Mouse (Mus musculus): Measurements from ENCODE around the gene Erc2. TPM values are rescaled to one million over a fixed set of nuclear protein-coding genes. Genes with fewer than 3 reads are reported as not detected.

Gene Erc2
- total RNA-seq, 2 experiments from 2014 or later: not detected

DNA sequence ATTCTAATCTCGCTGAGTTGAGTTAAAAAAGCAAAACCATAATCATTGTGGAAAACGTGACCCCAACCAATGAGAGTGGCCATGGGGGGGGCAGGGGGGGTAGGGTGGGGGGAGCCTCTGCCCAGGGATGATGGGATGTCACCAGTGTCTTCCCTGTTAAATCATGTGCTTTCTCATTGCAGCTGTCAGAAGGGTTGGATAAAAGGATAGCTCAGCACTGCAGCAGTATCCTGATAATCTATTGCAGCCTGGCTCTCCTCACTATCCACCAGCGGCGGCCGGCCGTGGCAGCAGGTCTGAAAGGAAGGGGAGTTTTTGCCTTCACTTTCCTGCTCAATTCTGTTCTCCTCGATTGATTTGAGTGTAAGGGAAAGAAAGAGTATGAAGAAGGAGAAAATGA is 853.2 kb downstream of the Erc2 start:
- no peak for ATAC-seq (replicated peaks; ENCODE audit: poor library complexity, severe bottlenecking)

GRCm38 (mm10) chr14:28476746-28477145 is 854.5 kb downstream of the Erc2 start:
- ATAC-seq (replicated peaks; ENCODE audit: poor library complexity, severe bottlenecking): no peak

GRCm38 (mm10) chr14:28480866-28481265 is 858.6 kb downstream of the Erc2 start:
- ATAC-seq (replicated peaks; ENCODE audit: poor library complexity, severe bottlenecking): no peak

- no peak for ATAC-seq (replicated peaks; ENCODE audit: poor library complexity, severe bottlenecking)
These were observed 871.6 kb downstream of the Erc2 start for GRCm38 (mm10) chr14:28493806-28494205.

GRCm38 (mm10) chr14:28494273-28494672 is 872.0 kb downstream of the Erc2 start:
- ATAC-seq (replicated peaks; ENCODE audit: poor library complexity, severe bottlenecking): no peak

GRCm38 (mm10) chr14:28501216-28501878 is 879.1 kb downstream of the Erc2 start:
- ATAC-seq (replicated peaks; ENCODE audit: poor library complexity, severe bottlenecking): no peak

DNA sequence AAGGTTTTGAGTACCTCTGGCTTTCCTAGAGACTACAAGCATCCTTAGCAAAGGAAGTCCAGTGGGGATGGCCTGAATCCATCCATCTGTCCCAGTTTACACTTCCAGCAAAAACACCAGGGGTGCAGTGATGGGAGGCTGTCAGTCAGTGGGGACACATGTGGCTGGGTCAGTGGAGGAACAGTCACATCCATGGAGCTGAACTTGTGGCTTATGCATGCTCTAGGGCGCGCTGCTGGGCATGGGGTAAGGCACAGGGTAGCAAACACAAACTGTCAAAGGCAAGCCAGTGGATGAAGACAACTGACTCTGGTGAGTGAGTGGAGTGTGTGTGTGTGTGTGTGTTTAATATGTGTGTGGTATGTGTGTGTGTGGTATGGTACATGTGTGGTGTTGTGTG is 881.0 kb downstream of the Erc2 start:
- no peak for ATAC-seq (replicated peaks; ENCODE audit: poor library complexity, severe bottlenecking)

DNA sequence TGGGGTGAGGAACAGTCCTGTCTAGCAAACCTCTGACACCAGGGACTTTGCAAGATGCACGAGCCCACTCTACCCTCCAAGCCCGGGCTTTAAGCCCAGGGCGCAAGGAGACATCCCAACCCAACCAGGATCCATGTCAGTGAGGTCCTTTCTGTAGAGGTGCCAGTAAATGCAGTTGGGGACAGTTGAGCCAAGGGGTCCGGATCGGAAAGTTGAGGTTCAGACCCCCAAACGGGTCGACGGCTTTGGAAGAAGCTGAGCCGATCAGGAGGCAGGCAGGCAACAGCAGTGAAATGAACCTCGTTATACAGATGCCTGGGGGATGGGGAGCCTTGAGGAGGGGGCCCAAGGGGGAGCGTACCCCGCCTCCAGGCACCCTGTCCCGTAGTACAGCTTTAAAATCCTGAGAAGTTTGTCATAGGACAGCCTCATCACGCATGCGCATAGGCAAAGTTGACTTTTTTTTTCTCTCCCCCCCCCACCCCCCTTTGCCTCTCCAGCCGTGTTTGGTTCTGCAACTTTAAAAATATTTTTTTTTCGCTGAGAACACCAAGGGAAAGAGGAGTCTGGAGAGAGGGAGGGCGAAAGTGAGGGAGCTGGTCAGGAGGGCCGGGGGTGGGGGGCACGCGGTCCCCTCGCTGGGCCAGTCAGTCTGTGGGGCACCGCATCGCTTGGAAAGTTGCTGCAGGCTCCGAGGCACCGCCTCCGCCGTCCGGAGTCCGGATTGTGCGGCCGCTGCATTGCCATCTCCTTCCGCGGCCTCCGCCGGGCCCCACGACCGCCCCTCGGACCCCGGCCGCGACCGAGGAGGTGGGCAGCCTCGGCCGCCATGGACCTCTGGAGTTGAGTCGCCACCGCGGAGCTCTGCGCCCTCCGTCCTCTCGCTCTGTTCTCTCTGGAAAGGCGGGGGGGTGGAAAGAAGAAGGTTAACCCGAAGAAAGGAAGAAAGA is 882.1 kb downstream of the Erc2 start, which contains the start of gene Wnt5a:
Gene Wnt5a, plus strand, starts transcription at position 650 of the 950 bp plus-strand sequence.
- no peak for ATAC-seq (replicated peaks; ENCODE audit: poor library complexity, severe bottlenecking)

DNA sequence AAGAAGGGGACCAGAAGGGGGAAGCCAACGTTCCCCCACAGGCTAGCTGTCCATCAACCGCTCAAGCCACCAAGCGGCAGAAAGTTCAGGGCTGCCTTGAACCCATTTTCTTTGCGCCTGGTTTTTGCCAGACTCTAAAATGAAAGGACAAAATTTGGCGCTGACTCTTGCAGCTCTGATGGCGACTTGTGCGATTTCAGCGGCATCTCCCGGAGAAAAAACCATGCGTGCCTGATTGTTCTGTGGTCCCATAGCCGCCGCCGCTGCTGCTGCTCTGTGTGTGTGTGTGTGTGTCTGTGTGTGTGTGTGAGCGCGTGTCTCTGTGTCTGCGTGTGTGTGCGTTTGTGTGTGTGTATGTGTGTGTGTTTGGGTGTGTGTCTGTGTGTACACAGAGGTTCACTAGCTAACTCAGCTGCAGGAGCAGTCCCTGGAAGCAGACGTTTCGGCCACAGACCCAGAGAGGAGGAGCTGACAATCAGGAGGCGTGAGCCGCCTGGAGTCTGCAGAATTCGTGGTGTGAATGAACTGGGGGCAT is 882.9 kb downstream of the Erc2 start:
- ATAC-seq (replicated peaks; ENCODE audit: poor library complexity, severe bottlenecking): no peak

- peak; percentile 24; the same call in 1 of the 2 replicates for ATAC-seq (replicated peaks; ENCODE audit: poor library complexity, severe bottlenecking)
These were observed 883.6 kb downstream of the Erc2 start for GRCm38 (mm10) chr14:28505586-28506375.

DNA sequence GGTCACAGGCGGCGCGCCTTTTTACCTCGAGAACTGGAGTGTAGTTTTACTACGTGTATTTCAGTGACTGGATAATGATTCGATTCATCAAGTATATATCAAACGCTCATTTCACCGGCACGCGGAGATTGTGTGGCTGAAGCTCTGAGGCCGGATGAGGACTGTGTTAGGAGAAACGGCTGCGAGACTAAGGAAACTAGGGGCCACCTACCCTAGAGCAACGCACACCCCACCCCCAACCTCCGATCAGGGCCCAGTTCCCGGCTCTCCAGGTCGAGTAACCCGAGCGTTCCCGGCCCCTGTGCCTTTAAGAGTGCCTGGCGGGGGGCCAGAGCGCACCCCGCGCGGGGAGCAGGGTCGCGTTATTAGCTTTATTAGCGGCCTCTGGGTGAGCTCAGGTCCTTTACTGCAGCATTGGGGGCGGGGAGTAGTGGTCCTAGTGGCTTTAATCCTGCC is 884.2 kb downstream of the Erc2 start:
- no peak for ATAC-seq (replicated peaks; ENCODE audit: poor library complexity, severe bottlenecking)

GRCm38 (mm10) chr14:28507011-28507410 is 884.8 kb downstream of the Erc2 start:
- no peak for ATAC-seq (replicated peaks; ENCODE audit: poor library complexity, severe bottlenecking)

GRCm38 (mm10) chr14:28507471-28507870 is 885.2 kb downstream of the Erc2 start:
- peak; percentile 53 for ATAC-seq (replicated peaks; ENCODE audit: poor library complexity, severe bottlenecking)

DNA sequence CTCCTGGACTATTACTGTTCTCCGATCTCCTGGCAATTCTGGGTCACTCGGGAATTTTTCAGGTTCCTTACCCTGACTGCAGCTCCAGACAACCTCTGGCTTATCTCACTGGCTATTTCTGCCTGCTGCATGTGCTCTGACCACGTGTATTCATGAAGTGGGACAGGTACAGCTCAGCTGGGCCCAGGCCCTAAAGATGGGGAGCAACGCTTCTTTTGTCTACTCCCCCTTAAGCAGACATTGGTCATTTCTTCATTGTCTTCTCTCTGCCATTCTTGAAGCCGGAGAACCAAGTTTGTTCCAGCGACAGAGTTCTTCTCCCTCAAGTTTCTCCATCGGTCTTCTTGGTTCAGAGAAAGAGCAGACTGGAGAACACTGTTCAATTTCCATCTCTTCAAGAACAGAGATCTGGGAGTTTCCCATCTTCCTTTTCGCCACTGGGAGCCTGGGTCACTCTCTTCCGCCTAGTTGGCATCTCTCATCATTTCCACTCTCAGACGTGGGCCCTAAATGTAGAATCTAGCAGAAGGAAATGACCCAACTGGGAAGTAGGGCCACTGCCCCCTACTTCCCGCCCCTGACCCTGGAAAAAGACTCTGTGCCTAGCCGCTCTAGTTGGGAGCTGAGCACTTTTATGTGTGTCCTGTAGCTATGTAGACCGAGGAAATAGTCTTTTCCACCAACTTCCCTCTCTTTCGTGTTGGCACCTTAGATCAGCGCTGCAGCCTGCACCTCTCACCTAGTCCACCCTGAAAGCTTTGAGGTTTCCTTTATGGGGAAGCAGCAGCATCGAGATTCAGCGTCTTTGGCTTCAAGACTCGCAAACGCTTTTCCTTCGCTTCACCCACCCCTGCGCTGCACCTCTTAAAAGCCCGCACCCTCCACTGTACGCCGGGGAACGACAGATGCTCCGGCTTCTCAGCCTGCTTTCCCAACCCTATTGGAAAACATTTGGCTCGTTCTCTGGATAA is 886.3 kb downstream of the Erc2 start:
- no peak for ATAC-seq (replicated peaks; ENCODE audit: poor library complexity, severe bottlenecking)

- no peak for ATAC-seq (replicated peaks; ENCODE audit: poor library complexity, severe bottlenecking)
These were observed 887.5 kb downstream of the Erc2 start for GRCm38 (mm10) chr14:28509441-28510340.

- no peak for ATAC-seq (replicated peaks; ENCODE audit: poor library complexity, severe bottlenecking)
These were observed 888.3 kb downstream of the Erc2 start for GRCm38 (mm10) chr14:28510341-28511028.

DNA sequence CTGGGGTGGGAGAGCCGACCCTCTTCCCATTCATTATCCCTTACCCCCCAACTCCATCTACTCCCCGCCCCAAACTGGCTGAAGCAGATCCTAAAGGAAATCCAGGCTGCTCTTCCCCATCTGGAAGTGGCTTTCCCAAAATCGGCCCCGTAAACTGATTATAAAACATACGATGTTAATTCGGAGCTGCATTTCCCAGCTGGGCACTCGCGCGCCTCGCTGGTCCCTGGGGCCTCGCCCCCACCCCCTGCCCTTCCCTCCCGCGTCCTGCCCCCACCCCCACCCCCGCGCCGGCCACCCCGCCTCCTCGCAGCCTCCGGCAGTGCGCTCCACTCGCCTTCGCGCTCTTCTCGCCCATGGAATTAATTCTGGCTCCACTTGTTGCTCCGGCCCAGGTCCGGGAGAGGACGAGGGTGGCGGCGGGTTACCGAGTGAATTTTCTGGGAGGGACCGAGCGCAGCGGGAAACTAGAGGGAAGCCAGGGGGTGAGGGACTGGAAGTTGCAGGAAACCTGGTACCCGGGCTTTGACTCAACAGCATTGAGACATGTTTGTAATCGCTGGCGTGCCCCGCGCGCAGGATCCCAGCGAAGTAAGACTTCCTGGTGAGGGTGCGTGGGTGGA is 888.9 kb downstream of the Erc2 start:
- ATAC-seq (replicated peaks; ENCODE audit: poor library complexity, severe bottlenecking): no peak

Data from granulocyte monocyte progenitor cell, adult 5-6 weeks (primary cell).